Mouse (Mus musculus) G1E (cell line): ENCODE data around the gene Pcnx. TPM values are rescaled to one million over a fixed set of nuclear protein-coding genes. Genes with fewer than 3 reads are reported as not detected.

Experiments
- ATAC-seq: 2 replicates; pipeline ENCODE4 v1.8.0; 2016; ENCODE audit warnings: mild to moderate bottlenecking; ENCODE audit not compliant: insufficient number of reproducible peaks, poor library complexity, low FRiP score, severe bottlenecking; ENCODE audit errors: extremely low read depth
- DNase-seq: peaks from one replicate; pipeline ENCODE4 v3.0.0; 2012; ENCODE audit warnings: low spot score
- H3K27me3 ChIP-seq: 2 replicates; pipeline ENCODE4 v1.6.1; 2012; ENCODE audit warnings: mild to moderate bottlenecking, low read length, inconsistent platforms; ENCODE audit not compliant: insufficient read depth
- H3K36me3 ChIP-seq: replicated peaks from 2 replicates; pipeline ENCODE3; 2012; ENCODE audit warnings: mild to moderate bottlenecking, inconsistent platforms
- H3K4me1 ChIP-seq: 2 replicates; pipeline ENCODE4 v1.6.1; 2012; ENCODE audit warnings: low read depth, low read length, inconsistent platforms, mixed read lengths; ENCODE audit not compliant: insufficient read depth
- H3K4me3 ChIP-seq: 2 replicates; pipeline ENCODE4 v1.5.1; 2012; ENCODE audit warnings: low read depth, mild to moderate bottlenecking, inconsistent platforms, low read length, moderate library complexity, mixed read lengths
- H3K9me3 ChIP-seq: replicated peaks from 2 replicates; pipeline ENCODE4 v1.6.1; 2012; ENCODE audit warnings: inconsistent platforms
- CTCF ChIP-seq: IDR thresholded peaks from 2 replicates; pipeline ENCODE4 v1.5.1; 2012; ENCODE audit warnings: low read depth, low read length, inconsistent platforms, mixed read lengths
- GATA1 ChIP-seq: IDR thresholded peaks from 2 replicates; pipeline ENCODE4 v1.6.1; 2012; ENCODE audit warnings: borderline replicate concordance, low read length, inconsistent platforms, mixed read lengths
- GATA2 ChIP-seq: IDR thresholded peaks from 2 replicates; pipeline ENCODE4 v1.6.1; 2012; ENCODE audit warnings: low read depth, low read length, inconsistent platforms, borderline replicate concordance
- POLR2AphosphoS5 ChIP-seq: IDR thresholded peaks from 2 replicates; pipeline ENCODE4 v1.6.1; 2012; ENCODE audit warnings: low read depth, low read length, inconsistent platforms; ENCODE audit not compliant: insufficient replicate concordance
- TAL1 ChIP-seq: conservative IDR thresholded peaks from 2 replicates; pipeline ENCODE4 v1.6.1; 2012; ENCODE audit warnings: low read depth, low read length, inconsistent platforms, mixed read lengths
- polyA plus RNA-seq: library from polyadenylated mRNA; stranded (reverse); fragments of >175 nt; gene quantifications from 2 replicates; pipeline ENCODE4 v1.2.3, GENCODE M21; 2012
- total RNA-seq, 2 experiments: library from RNA; stranded (forward) in 1 of 2; stranded (reverse) in 1 of 2; fragments of 200-1000 nt in 1 of 2; fragments of >200 nt in 1 of 2; fragmentation: Nextera tagmentation in 1 of 2; gene quantifications; 2 replicates each; pipeline ENCODE4 v1.2.3; 2014 to 2017

Pcnx gene
- total and polyA plus RNA-seq, 3 experiments: 0.27 TPM; not detected in 2

- ATAC-seq (no peak), DNase-seq (no peak)
- TF ChIP-seq GATA1: no peak
- TF ChIP-seq TAL1: no peak
- TF ChIP-seq CTCF: no peak
- TF ChIP-seq GATA2: no peak
- TF ChIP-seq POLR2AphosphoS5: no peak
- H3K9me3 ChIP-seq: no peaks in the 10 kb centered on the region
- no peak overlapping the region for H3K4me3 ChIP-seq
- no peaks in the 10 kb centered on the region for H3K4me1 ChIP-seq
- H3K27me3 ChIP-seq: peaks cover 7% of the 10 kb centered on the region
- H3K36me3 ChIP-seq: no peaks in the 10 kb centered on the region
Observed at GRCm38 (mm10) chr12:81837463-81837862, 22.4 kb upstream of the Pcnx start.

- no peaks in the 10 kb centered on the region for H3K9me3 ChIP-seq
- TF ChIP-seq CTCF: no peak
- no peak for TF ChIP-seq POLR2AphosphoS5
- TF ChIP-seq GATA2: no peak
- no peak for TF ChIP-seq TAL1
- TF ChIP-seq GATA1: no peak
- no peaks in the 10 kb centered on the region for H3K36me3 ChIP-seq
- no peaks in the 10 kb centered on the region for H3K4me1 ChIP-seq
- no peak for ATAC-seq
- H3K27me3 ChIP-seq: peaks cover 7% of the 10 kb centered on the region
- no peak for DNase-seq
- H3K4me3 ChIP-seq: no peak overlapping the region
Observed at GRCm38 (mm10) chr12:81839663-81840062, 20.2 kb upstream of the Pcnx start.

GRCm38 (mm10) chr12:81841046-81841445 lies 18.8 kb upstream of the Pcnx start:
- TF ChIP-seq POLR2AphosphoS5: no peak
- TF ChIP-seq TAL1: no peak
- TF ChIP-seq CTCF: no peak
- TF ChIP-seq GATA1: 0 out of 2 replicates have a peak, but pooled peaks have one; percentile 49
- TF ChIP-seq GATA2: no peak
- Histone ChIP-seq H3K9me3 (no peaks in the 10 kb centered on the region), H3K4me1 (no peaks in the 10 kb centered on the region), H3K27me3 (peaks cover 5% of the 10 kb centered on the region), H3K36me3 (no peaks in the 10 kb centered on the region), H3K4me3 (no peak overlapping the region)
- DNase-seq (no peak), ATAC-seq (no peak)

GRCm38 (mm10) chr12:81843501-81843900 lies 16.3 kb upstream of the Pcnx start:
- ATAC-seq: no peak
- H3K4me1 ChIP-seq: no peaks in the 10 kb centered on the region
- peaks cover 2% of the 10 kb centered on the region for H3K27me3 ChIP-seq
- no peak overlapping the region for H3K4me3 ChIP-seq
- no peak for DNase-seq
- TF ChIP-seq CTCF (no peak), GATA1 (no peak), POLR2AphosphoS5 (no peak), TAL1 (no peak), GATA2 (no peak)
- H3K36me3 ChIP-seq: no peaks in the 10 kb centered on the region
- no peaks in the 10 kb centered on the region for H3K9me3 ChIP-seq

GRCm38 (mm10) chr12:81844572-81844971 lies 15.3 kb upstream of the Pcnx start:
- Histone ChIP-seq H3K4me3 (no peak overlapping the region), H3K9me3 (no peaks in the 10 kb centered on the region), H3K36me3 (no peaks in the 10 kb centered on the region), H3K27me3 (peaks cover 2% of the 10 kb centered on the region), H3K4me1 (no peaks in the 10 kb centered on the region)
- DNase-seq (no peak), ATAC-seq (no peak)
- TF ChIP-seq GATA2 (no peak), CTCF (no peak), POLR2AphosphoS5 (no peak), GATA1 (no peak), TAL1 (no peak)

GRCm38 (mm10) chr12:81844981-81845380 lies 14.8 kb upstream of the Pcnx start:
- DNase-seq (no peak), ATAC-seq (no peak)
- no peaks in the 10 kb centered on the region for H3K9me3 ChIP-seq
- no peaks in the 10 kb centered on the region for H3K36me3 ChIP-seq
- no peak overlapping the region for H3K4me3 ChIP-seq
- TF ChIP-seq GATA2 (no peak), GATA1 (no peak), POLR2AphosphoS5 (no peak), CTCF (no peak), TAL1 (no peak)
- H3K27me3 ChIP-seq: peaks cover 2% of the 10 kb centered on the region
- H3K4me1 ChIP-seq: no peaks in the 10 kb centered on the region
